Mouse (Mus musculus) MEL-GATA-1-ER (cell line): Measurements from ENCODE around the gene 2610301B20Rik.
A peak's percentile ranks its signal among the peaks of the same experiment; 100 is the strongest.
"Not testable (repeated sequence)": the region's sequence is repeated elsewhere in the genome, so short reads cannot be mapped to it uniquely, and the experiment has no call there.

Experiments
- DNase-seq: peaks from one replicate; pipeline ENCODE4 v3.0.0-alpha.2; 2012; ENCODE audit warnings: low read depth; ENCODE audit errors: extremely low read depth

Gene 2610301B20Rik

DNA sequence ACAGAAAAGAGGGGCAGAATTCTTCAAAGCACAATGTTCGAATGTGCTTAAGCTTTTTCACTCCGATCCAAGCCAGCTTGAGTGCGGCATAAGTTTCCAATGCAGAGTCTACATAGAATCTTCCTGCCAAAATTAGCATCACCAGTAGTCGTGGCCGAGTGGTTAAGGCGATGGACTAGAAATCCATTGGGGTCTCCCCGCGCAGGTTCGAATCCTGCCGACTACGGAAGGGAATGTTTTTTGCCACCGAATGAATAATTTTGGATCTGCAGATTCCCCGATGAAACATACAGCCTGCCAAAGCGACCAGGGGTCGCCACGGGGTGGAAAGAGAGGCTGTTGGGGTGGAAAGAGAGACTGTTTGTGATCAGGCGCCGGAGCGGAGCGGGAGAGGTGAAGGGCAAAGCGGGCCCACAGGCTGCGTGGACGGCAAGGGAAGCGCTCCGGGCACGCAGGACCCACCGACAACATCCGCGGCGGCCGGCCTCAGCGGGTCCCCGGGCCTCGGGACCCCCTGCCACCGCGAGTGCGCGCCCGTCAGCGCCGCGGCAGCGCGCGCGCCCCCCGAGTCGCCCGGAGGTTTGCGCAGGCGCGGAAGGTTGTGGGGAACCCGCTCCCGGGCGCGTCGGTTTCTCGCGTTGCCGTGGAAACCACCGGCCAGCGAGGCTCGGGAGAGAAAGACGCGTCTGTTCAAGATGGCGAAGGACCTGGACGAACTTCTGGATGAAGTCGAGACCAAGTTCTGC, at the start of gene 2610301B20Rik:
2610301B20Rik (plus strand) TSS at position 579 of the 746 bp plus-strand sequence.
- DNase-seq, result peak; percentile 75

DNA sequence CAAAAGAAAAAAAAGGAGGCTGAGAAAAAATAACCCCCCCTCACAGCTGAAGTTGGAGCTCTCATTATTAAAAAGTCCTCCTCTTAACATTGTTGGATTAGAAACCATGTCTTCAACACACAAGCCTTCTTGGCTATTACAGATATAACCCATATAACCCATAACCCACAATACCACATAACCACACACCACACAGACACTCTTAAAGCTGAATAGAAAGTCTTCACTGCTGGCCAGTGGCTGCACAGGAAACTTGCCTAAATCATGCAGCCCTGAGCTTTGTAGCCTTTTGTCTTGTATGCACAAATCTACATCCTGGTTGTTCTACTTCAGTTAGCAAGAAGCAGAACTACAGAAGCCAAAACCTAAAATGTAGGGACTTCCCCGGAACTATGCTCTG, 41.0 kb upstream of the 2610301B20Rik start:
- DNase-seq, result no peak

- DNase-seq, result no peak
Observed at GRCm38 (mm10) chr4:10835252-10836051, 38.8 kb upstream of the 2610301B20Rik start.

GRCm38 (mm10) chr4:10845848-10846247, 28.4 kb upstream of the 2610301B20Rik start:
- DNase-seq, result no peak

GRCm38 (mm10) chr4:10849812-10850211, 24.5 kb upstream of the 2610301B20Rik start:
- DNase-seq, result no peak

GRCm38 (mm10) chr4:10851013-10851412, 23.3 kb upstream of the 2610301B20Rik start:
- no peak for DNase-seq

GRCm38 (mm10) chr4:10859174-10859573, 15.1 kb upstream of the 2610301B20Rik start:
- DNase-seq, result no peak

GRCm38 (mm10) chr4:10859911-10860581, 14.3 kb upstream of the 2610301B20Rik start:
- DNase-seq, result no peak

DNA sequence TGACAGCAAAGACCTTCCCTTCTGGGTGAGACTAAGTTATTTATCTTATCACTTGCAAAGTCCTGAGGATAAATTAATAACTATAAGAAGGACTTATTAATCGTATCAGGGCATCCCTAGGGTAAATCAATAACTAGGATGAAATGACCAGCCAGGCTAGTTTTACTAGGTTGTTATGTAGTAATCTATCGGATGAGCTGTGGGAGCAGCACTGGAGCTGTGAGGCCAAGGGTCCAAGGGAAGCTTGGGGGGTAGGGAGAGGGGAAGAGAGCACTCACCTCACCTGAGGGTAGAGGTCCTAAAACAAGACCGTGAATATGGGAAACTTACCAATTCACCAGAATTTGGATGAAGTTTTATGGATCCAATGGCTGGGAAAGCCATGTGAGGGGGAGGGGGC, 13.5 kb upstream of the 2610301B20Rik start:
- no peak for DNase-seq

GRCm38 (mm10) chr4:10862882-10863281, 11.4 kb upstream of the 2610301B20Rik start:
- not testable (repeated sequence) for DNase-seq

DNA sequence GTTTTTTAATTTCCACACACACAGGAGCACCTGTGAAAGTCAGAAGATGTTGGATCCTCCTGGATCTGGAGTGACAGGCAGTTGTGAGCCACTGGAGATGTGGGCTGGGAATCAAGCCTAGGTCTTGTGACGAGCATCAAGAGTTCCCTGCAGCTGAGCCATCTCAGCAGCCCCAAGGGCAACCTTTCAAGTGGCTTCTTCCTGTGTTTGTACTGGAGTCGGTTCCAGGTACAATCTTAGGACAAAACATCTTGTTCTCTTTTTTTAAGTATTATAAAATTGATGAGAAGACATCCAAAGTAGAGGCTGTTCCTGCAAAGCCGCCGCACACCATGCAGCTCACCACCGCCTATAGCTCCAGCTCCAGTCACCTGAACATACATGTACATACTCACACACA, 2.1 kb upstream of the 2610301B20Rik start:
- no peak for DNase-seq

GRCm38 (mm10) chr4:10872685-10873539, 1.4 kb upstream of the 2610301B20Rik start:
- peak; percentile 51 for DNase-seq

- DNase-seq, result no peak
Observed at GRCm38 (mm10) chr4:10873549-10873919, 764 bp upstream of the 2610301B20Rik start.

GRCm38 (mm10) chr4:10874718-10875121, 422 bp downstream of the 2610301B20Rik start:
- no peak for DNase-seq

- no peak for DNase-seq
Observed at GRCm38 (mm10) chr4:10875407-10875806, 1.1 kb downstream of the 2610301B20Rik start.

DNA sequence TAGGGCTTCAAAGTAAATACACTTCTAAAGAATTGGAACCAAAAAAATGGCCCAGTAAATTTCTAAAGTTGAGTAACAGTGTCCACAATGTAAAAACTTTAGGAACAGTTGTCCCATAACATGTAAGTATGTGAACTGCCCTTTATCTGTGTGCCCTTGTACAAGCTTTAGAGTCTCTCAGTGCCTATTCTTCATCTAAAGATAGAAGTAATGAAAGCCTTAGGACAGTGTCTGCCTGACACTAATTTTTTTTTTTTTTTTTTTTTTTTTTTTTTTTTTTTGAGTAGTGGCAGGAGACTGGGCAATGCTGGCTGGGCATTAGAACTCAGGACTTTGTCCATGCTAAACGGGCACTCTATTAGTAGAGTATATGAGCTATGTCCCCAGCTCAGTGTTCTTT, 2.8 kb downstream of the 2610301B20Rik start:
- no peak for DNase-seq

- DNase-seq, result no peak
Observed at GRCm38 (mm10) chr4:10883740-10884408, 9.6 kb downstream of the 2610301B20Rik start.

DNA sequence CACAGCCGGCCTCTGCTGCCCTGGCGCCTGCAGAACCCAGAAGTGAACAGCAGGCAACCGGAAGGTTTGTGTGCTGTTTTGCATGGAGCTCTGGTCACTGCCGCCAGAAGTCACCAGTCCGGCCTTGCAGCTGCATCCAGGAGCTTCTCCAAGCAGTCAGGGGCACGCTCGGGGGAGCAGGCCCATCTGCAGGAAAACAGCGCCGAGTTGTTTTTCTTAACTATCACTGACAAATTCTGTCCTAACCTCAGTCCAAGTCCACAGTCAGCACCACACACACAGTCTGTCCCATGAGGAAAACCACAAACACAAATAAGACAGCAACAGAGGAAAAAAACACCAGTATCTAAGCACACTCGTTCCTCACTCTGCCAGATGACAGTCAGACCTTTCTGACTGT, 14.5 kb downstream of the 2610301B20Rik start:
- DNase-seq, result no peak

GRCm38 (mm10) chr4:10896262-10896661, 22.0 kb downstream of the 2610301B20Rik start:
- DNase-seq, result no peak

GRCm38 (mm10) chr4:10896859-10897258, 22.6 kb downstream of the 2610301B20Rik start:
- DNase-seq, result no peak
